Mouse (Mus musculus) bone marrow macrophage, adult 2 months (primary cell): ENCODE measurements around the gene Tomm40l. TPM values are rescaled to one million over a fixed set of nuclear protein-coding genes. Genes with fewer than 3 reads are reported as not detected.
A peak's percentile ranks its signal among the peaks of the same experiment; 100 is the strongest.

Experiments used
- H3K27ac ChIP-seq: 2 replicates; pipeline ENCODE4 v1.5.1; 2012; ENCODE audit warnings: low read depth, low read length; ENCODE audit not compliant: insufficient read depth
- H3K4me1 ChIP-seq: 2 replicates; pipeline ENCODE4 v1.6.1; 2012; ENCODE audit warnings: low read length; ENCODE audit not compliant: control insufficient read depth, insufficient read depth
- H3K4me3 ChIP-seq: 2 replicates; pipeline ENCODE4 v1.5.1; 2012; ENCODE audit warnings: mild to moderate bottlenecking, low read length, moderate library complexity; ENCODE audit not compliant: insufficient read depth
- CTCF ChIP-seq: IDR thresholded peaks from 2 replicates; pipeline ENCODE4 v1.5.1; 2012; ENCODE audit warnings: low read depth, mild to moderate bottlenecking, low read length, moderate library complexity
- POLR2A ChIP-seq: IDR thresholded peaks from 2 replicates; pipeline ENCODE4 v1.6.1; 2012; ENCODE audit warnings: mild to moderate bottlenecking, low read depth, low read length, borderline replicate concordance
- polyA plus RNA-seq: library from polyadenylated mRNA; stranded (reverse); fragments of >200 nt; gene quantifications from 2 replicates; pipeline ENCODE4 v1.2.4, GENCODE M21; 2012; ENCODE audit not compliant: missing spikeins, insufficient read depth, insufficient read length

Gene Tomm40l
- polyA plus RNA-seq, 1 experiment: 25.8 TPM

GRCm38 (mm10) chr1:171195887-171196397, 26.4 kb downstream of the Tomm40l start, which contains the start of gene Pcp4l1:
Pcp4l1 (minus strand) TSS chr1:171196268.
- Histone ChIP-seq H3K4me1 (peaks cover 14% of the 10 kb centered on the region), H3K4me3 (peak within 1 kb of the TSS; percentile 85)

GRCm38 (mm10) chr1:171195046-171195822, 27.1 kb downstream of the Tomm40l start:
- H3K4me3 ChIP-seq: peak overlapping the region; percentile 85
- no peak overlapping the region for H3K27ac ChIP-seq
- peaks cover 14% of the 10 kb centered on the region for H3K4me1 ChIP-seq
- TF ChIP-seq POLR2A: no peak
- TF ChIP-seq CTCF: no peak

More at GRCm38 (mm10) chr1:171195887-171196397, 26.4 kb downstream of the Tomm40l start, which contains the start of gene Pcp4l1:
- H3K27ac ChIP-seq: no peak within 1 kb of the TSS
- no peak for TF ChIP-seq POLR2A
- no peak for TF ChIP-seq CTCF

- Histone ChIP-seq H3K27ac (no peak overlapping the region), H3K4me3 (peak overlapping the region; percentile 3; the same call in 1 of the 2 replicates), H3K4me1 (peaks cover 14% of the 10 kb centered on the region)
- TF ChIP-seq CTCF: no peak
- TF ChIP-seq POLR2A: no peak
These were observed 28.1 kb downstream of the Tomm40l start for GRCm38 (mm10) chr1:171193911-171194830.

- H3K4me3 ChIP-seq: no peak overlapping the region
- H3K4me1 ChIP-seq: peaks cover 23% of the 10 kb centered on the region
- no peak overlapping the region for H3K27ac ChIP-seq
- no peak for TF ChIP-seq CTCF
- no peak for TF ChIP-seq POLR2A
These were observed 29.0 kb downstream of the Tomm40l start for GRCm38 (mm10) chr1:171193093-171193840.

GRCm38 (mm10) chr1:171192283-171192682, 30.0 kb downstream of the Tomm40l start:
- Histone ChIP-seq H3K4me3 (no peak overlapping the region), H3K4me1 (peaks cover 33% of the 10 kb centered on the region), H3K27ac (no peak overlapping the region)
- TF ChIP-seq POLR2A (no peak), CTCF (no peak)

GRCm38 (mm10) chr1:171190832-171191231, 31.5 kb downstream of the Tomm40l start:
- Histone ChIP-seq H3K4me3 (no peak overlapping the region), H3K27ac (no peak overlapping the region), H3K4me1 (peaks cover 44% of the 10 kb centered on the region)
- TF ChIP-seq POLR2A (no peak), CTCF (no peak)

GRCm38 (mm10) chr1:171189476-171190114, 32.7 kb downstream of the Tomm40l start:
- no peak for TF ChIP-seq POLR2A
- no peak for TF ChIP-seq CTCF
- Histone ChIP-seq H3K4me1 (peaks cover 54% of the 10 kb centered on the region), H3K4me3 (no peak overlapping the region), H3K27ac (no peak overlapping the region)

- no peak for TF ChIP-seq CTCF
- TF ChIP-seq POLR2A: no peak
- Histone ChIP-seq H3K4me3 (no peak overlapping the region), H3K27ac (no peak overlapping the region), H3K4me1 (peaks cover 52% of the 10 kb centered on the region)
These were observed 33.3 kb downstream of the Tomm40l start for GRCm38 (mm10) chr1:171189046-171189445.
